Mouse (Mus musculus): ENCODE data around the gene Brd3. TPM values are rescaled to one million over a fixed set of nuclear protein-coding genes. Genes with fewer than 3 reads are reported as not detected.
A peak's percentile ranks its signal among the peaks of the same experiment; 100 is the strongest.

The Brd3 gene
- polyA plus RNA-seq, 1 experiment from 2014 or later: 126 TPM

- Histone ChIP-seq H3K9ac (replicated peaks; ENCODE audit: low read depth, low read length) (peak overlapping the region; percentile 95), H3K36me3 (ENCODE audit: control insufficient read depth, insufficient read depth, low read length) (no peaks in the 10 kb centered on the region), H3K4me1 (ENCODE audit: control insufficient read depth, insufficient read depth, low read length) (peaks cover 27% of the 10 kb centered on the region), H3K9me3 (ENCODE audit: control insufficient read depth, low read length) (no peaks in the 10 kb centered on the region), H3K4me2 (ENCODE audit: low read depth, low read length) (peak overlapping the region; percentile 99), H3K4me3 (ENCODE audit: low read depth, low read length) (peak overlapping the region; percentile 98), H3K27ac (ENCODE audit: low read depth, low read length) (peak overlapping the region; percentile 95), H3K27me3 (ENCODE audit: control insufficient read depth, insufficient read depth, low read length) (no peaks in the 10 kb centered on the region)
- WGBS: 34% methylated on average over 11 of the region's 11 CpGs
- ATAC-seq (ENCODE audit: low read depth): no peak
Measured at GRCm38 (mm10) chr2:27476303-27477192, 30.9 kb downstream of the Brd3 start.

- peak overlapping the region; percentile 98 for H3K4me3 ChIP-seq (ENCODE audit: low read depth, low read length)
- peak overlapping the region; percentile 95 for H3K9ac ChIP-seq (replicated peaks; ENCODE audit: low read depth, low read length)
- peak overlapping the region; percentile 95 for H3K27ac ChIP-seq (ENCODE audit: low read depth, low read length)
- no peaks in the 10 kb centered on the region for H3K9me3 ChIP-seq (ENCODE audit: control insufficient read depth, low read length)
- peak overlapping the region; percentile 99 for H3K4me2 ChIP-seq (ENCODE audit: low read depth, low read length)
- H3K36me3 ChIP-seq (ENCODE audit: control insufficient read depth, insufficient read depth, low read length): no peaks in the 10 kb centered on the region
- no peaks in the 10 kb centered on the region for H3K27me3 ChIP-seq (ENCODE audit: control insufficient read depth, insufficient read depth, low read length)
- ATAC-seq (ENCODE audit: low read depth): peak; percentile 99
- WGBS: under 1% methylated on average over 86 of the region's 96 CpGs
- H3K4me1 ChIP-seq (ENCODE audit: control insufficient read depth, insufficient read depth, low read length): peaks cover 31% of the 10 kb centered on the region
Measured at GRCm38 (mm10) chr2:27475495-27476302, 31.8 kb downstream of the Brd3 start.

DNA sequence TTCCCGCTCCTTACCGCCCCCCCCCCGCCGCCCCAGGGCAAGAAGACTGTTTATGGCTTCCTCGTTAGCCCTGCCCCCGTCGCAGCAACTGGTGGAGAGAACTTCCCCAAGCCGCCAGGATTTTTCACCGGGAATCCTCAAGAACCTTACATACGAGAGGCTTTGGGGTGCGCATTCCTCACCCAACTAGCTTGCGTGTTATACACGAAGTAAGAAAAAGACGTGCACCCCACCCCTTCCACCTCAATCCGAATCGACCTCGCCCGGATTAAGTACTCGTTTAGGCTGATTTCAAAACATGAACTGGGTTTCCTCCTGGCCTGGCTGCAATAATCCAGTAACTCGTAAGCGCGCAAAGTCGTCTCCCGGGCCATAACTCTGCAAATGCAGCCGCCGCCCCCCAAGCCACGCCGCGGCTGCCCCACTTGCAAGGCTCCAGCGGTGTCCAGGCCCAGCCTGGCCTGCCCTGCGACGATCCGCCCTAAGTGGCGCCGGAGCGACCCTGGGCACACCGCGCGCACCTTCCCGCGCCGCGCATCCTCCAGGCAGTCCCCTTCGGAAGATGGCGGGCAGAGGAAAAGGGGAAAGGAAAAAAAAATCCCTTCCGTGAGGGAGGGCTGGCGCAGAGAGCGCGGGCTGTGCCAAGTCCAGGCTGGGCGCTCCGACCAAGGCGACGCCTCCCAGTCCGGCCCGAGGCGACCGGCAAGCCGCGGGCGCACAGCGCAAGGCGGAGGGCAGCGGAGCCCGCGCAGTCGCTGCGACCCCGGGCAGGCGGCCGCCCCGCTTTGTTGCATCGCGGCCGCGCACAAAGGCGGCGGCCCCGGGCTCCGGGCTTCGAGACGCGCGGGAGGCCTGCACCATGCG, 32.6 kb downstream of the Brd3 start:
- under 1% methylated on average over 84 of the region's 84 CpGs for WGBS
- peak overlapping the region; percentile 95 for H3K27ac ChIP-seq (ENCODE audit: low read depth, low read length)
- peak overlapping the region; percentile 99 for H3K4me2 ChIP-seq (ENCODE audit: low read depth, low read length)
- peaks cover 31% of the 10 kb centered on the region for H3K4me1 ChIP-seq (ENCODE audit: control insufficient read depth, insufficient read depth, low read length)
- H3K36me3 ChIP-seq (ENCODE audit: control insufficient read depth, insufficient read depth, low read length): no peaks in the 10 kb centered on the region
- H3K4me3 ChIP-seq (ENCODE audit: low read depth, low read length): peak overlapping the region; percentile 98
- peak; percentile 58 for ATAC-seq (ENCODE audit: low read depth)
- peak overlapping the region; percentile 95 for H3K9ac ChIP-seq (replicated peaks; ENCODE audit: low read depth, low read length)
- no peaks in the 10 kb centered on the region for H3K9me3 ChIP-seq (ENCODE audit: control insufficient read depth, low read length)
- H3K27me3 ChIP-seq (ENCODE audit: control insufficient read depth, insufficient read depth, low read length): no peaks in the 10 kb centered on the region

DNA sequence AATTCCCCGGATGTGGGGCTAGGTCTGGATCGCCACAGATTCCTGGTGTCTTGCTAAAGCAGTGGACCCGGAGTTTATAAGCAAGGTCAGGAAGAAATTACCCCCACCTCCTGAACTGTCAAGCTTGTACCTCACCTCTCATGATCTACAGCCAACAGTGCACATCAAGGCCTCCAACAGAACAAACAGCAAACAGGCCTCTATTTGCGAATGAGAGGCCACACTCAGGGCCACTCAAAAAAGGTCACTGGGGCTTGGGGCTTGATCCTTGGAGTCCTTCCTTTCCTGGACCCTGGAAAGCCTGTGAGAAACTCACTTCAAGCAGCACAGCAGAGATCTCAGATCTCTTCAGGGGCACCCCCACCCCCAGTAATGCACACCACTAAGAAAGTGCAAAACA, 33.6 kb downstream of the Brd3 start:
- Histone ChIP-seq H3K36me3 (ENCODE audit: control insufficient read depth, insufficient read depth, low read length) (no peaks in the 10 kb centered on the region), H3K27me3 (ENCODE audit: control insufficient read depth, insufficient read depth, low read length) (no peaks in the 10 kb centered on the region), H3K9ac (replicated peaks; ENCODE audit: low read depth, low read length) (peak overlapping the region; percentile 95), H3K27ac (ENCODE audit: low read depth, low read length) (no peak overlapping the region), H3K4me2 (ENCODE audit: low read depth, low read length) (peak overlapping the region; percentile 99), H3K9me3 (ENCODE audit: control insufficient read depth, low read length) (no peaks in the 10 kb centered on the region), H3K4me1 (ENCODE audit: control insufficient read depth, insufficient read depth, low read length) (peaks cover 31% of the 10 kb centered on the region), H3K4me3 (ENCODE audit: low read depth, low read length) (peak overlapping the region; percentile 98)
- WGBS: 22% methylated on average over 4 of the region's 4 CpGs
- no peak for ATAC-seq (ENCODE audit: low read depth)

GRCm38 (mm10) chr2:27473061-27473765, 34.2 kb downstream of the Brd3 start:
- Histone ChIP-seq H3K27me3 (ENCODE audit: control insufficient read depth, insufficient read depth, low read length) (no peaks in the 10 kb centered on the region), H3K4me2 (ENCODE audit: low read depth, low read length) (peak overlapping the region; percentile 99), H3K9ac (replicated peaks; ENCODE audit: low read depth, low read length) (0 out of 2 replicates have a peak overlapping the region, but pooled peaks have one; percentile 95), H3K27ac (ENCODE audit: low read depth, low read length) (no peak overlapping the region), H3K9me3 (ENCODE audit: control insufficient read depth, low read length) (no peaks in the 10 kb centered on the region), H3K36me3 (ENCODE audit: control insufficient read depth, insufficient read depth, low read length) (no peaks in the 10 kb centered on the region), H3K4me1 (ENCODE audit: control insufficient read depth, insufficient read depth, low read length) (peaks cover 31% of the 10 kb centered on the region), H3K4me3 (ENCODE audit: low read depth, low read length) (peak overlapping the region; percentile 98; the same call in 1 of the 2 replicates)
- ATAC-seq (ENCODE audit: low read depth): no peak
- 69% methylated on average over 7 of the region's 7 CpGs for WGBS

- no peak overlapping the region for H3K27ac ChIP-seq (ENCODE audit: low read depth, low read length)
- no peak overlapping the region for H3K9ac ChIP-seq (replicated peaks; ENCODE audit: low read depth, low read length)
- peaks cover 31% of the 10 kb centered on the region for H3K4me1 ChIP-seq (ENCODE audit: control insufficient read depth, insufficient read depth, low read length)
- no peak for ATAC-seq (ENCODE audit: low read depth)
- H3K4me3 ChIP-seq (ENCODE audit: low read depth, low read length): no peak overlapping the region
- no peak overlapping the region for H3K4me2 ChIP-seq (ENCODE audit: low read depth, low read length)
- H3K9me3 ChIP-seq (ENCODE audit: control insufficient read depth, low read length): no peaks in the 10 kb centered on the region
- H3K36me3 ChIP-seq (ENCODE audit: control insufficient read depth, insufficient read depth, low read length): no peaks in the 10 kb centered on the region
- H3K27me3 ChIP-seq (ENCODE audit: control insufficient read depth, insufficient read depth, low read length): no peaks in the 10 kb centered on the region
Measured at GRCm38 (mm10) chr2:27471170-27471584, 36.3 kb downstream of the Brd3 start.

- 89% methylated on average over 2 of the region's 2 CpGs for WGBS
- H3K9me3 ChIP-seq (ENCODE audit: control insufficient read depth, low read length): no peaks in the 10 kb centered on the region
- no peak overlapping the region for H3K4me2 ChIP-seq (ENCODE audit: low read depth, low read length)
- no peak overlapping the region for H3K9ac ChIP-seq (replicated peaks; ENCODE audit: low read depth, low read length)
- H3K4me3 ChIP-seq (ENCODE audit: low read depth, low read length): no peak overlapping the region
- no peak for ATAC-seq (ENCODE audit: low read depth)
- no peaks in the 10 kb centered on the region for H3K27me3 ChIP-seq (ENCODE audit: control insufficient read depth, insufficient read depth, low read length)
- no peaks in the 10 kb centered on the region for H3K36me3 ChIP-seq (ENCODE audit: control insufficient read depth, insufficient read depth, low read length)
- H3K27ac ChIP-seq (ENCODE audit: low read depth, low read length): no peak overlapping the region
- peaks cover 31% of the 10 kb centered on the region for H3K4me1 ChIP-seq (ENCODE audit: control insufficient read depth, insufficient read depth, low read length)
Measured at GRCm38 (mm10) chr2:27470535-27470934, 36.9 kb downstream of the Brd3 start.

GRCm38 (mm10) chr2:27469991-27470355, 37.5 kb downstream of the Brd3 start:
- no peaks in the 10 kb centered on the region for H3K27me3 ChIP-seq (ENCODE audit: control insufficient read depth, insufficient read depth, low read length)
- no peak overlapping the region for H3K9ac ChIP-seq (replicated peaks; ENCODE audit: low read depth, low read length)
- 68% methylated on average over 3 of the region's 3 CpGs for WGBS
- H3K4me3 ChIP-seq (ENCODE audit: low read depth, low read length): no peak overlapping the region
- no peak overlapping the region for H3K4me2 ChIP-seq (ENCODE audit: low read depth, low read length)
- H3K36me3 ChIP-seq (ENCODE audit: control insufficient read depth, insufficient read depth, low read length): no peaks in the 10 kb centered on the region
- H3K27ac ChIP-seq (ENCODE audit: low read depth, low read length): no peak overlapping the region
- no peak for ATAC-seq (ENCODE audit: low read depth)
- H3K4me1 ChIP-seq (ENCODE audit: control insufficient read depth, insufficient read depth, low read length): peaks cover 31% of the 10 kb centered on the region
- no peaks in the 10 kb centered on the region for H3K9me3 ChIP-seq (ENCODE audit: control insufficient read depth, low read length)
